Mouse (Mus musculus): ENCODE data around the gene Prss47. TPM values are rescaled to one million over a fixed set of nuclear protein-coding genes. Genes with fewer than 3 reads are reported as not detected.

Prss47 gene
- polyA plus RNA-seq (2012) = not detected in 2 replicates

GRCm38 (mm10) chr13:65052660-65053059 lies at the start of gene Prss47:
TSS of gene Prss47 (minus strand) at chr13:65052760.
- no peak for TF ChIP-seq GATA1 (IDR thresholded peaks at IDR 0.05; ENCODE audit: low read length)

- no peak for TF ChIP-seq GATA1 (IDR thresholded peaks at IDR 0.05; ENCODE audit: low read length)
Observed at GRCm38 (mm10) chr13:65101232-65101631, 48.7 kb upstream of the Prss47 start.

GRCm38 (mm10) chr13:65100678-65101077 lies 48.1 kb upstream of the Prss47 start:
- no peak for TF ChIP-seq GATA1 (IDR thresholded peaks at IDR 0.05; ENCODE audit: low read length)

- TF ChIP-seq GATA1 (IDR thresholded peaks at IDR 0.05; ENCODE audit: low read length) = no peak
Observed at GRCm38 (mm10) chr13:65097018-65097417, 44.5 kb upstream of the Prss47 start.

- TF ChIP-seq GATA1 (IDR thresholded peaks at IDR 0.05; ENCODE audit: low read length) = no peak
Observed at GRCm38 (mm10) chr13:65095923-65096322, 43.4 kb upstream of the Prss47 start.

- no peak for TF ChIP-seq GATA1 (IDR thresholded peaks at IDR 0.05; ENCODE audit: low read length)
Observed at GRCm38 (mm10) chr13:65069969-65070368, 17.4 kb upstream of the Prss47 start.

GRCm38 (mm10) chr13:65035057-65035456 lies 17.5 kb downstream of the Prss47 start:
- TF ChIP-seq GATA1 (IDR thresholded peaks at IDR 0.05; ENCODE audit: low read length) = no peak

GRCm38 (mm10) chr13:65032758-65033157 lies 19.8 kb downstream of the Prss47 start, which contains the start of gene Spata31d1c:
TSS of gene Spata31d1c (plus strand) at chr13:65033058.
- no peak for TF ChIP-seq GATA1 (IDR thresholded peaks at IDR 0.05; ENCODE audit: low read length)

GRCm38 (mm10) chr13:65011052-65011738 lies 41.4 kb downstream of the Prss47 start:
- no peak for TF ChIP-seq GATA1 (IDR thresholded peaks at IDR 0.05; ENCODE audit: low read length)

GRCm38 (mm10) chr13:65007971-65008370 lies 44.6 kb downstream of the Prss47 start:
- TF ChIP-seq GATA1 (IDR thresholded peaks at IDR 0.05; ENCODE audit: low read length) = no peak

- no peak for TF ChIP-seq GATA1 (IDR thresholded peaks at IDR 0.05; ENCODE audit: low read length)
Observed at GRCm38 (mm10) chr13:65006760-65007159, 45.8 kb downstream of the Prss47 start.

- TF ChIP-seq GATA1 (IDR thresholded peaks at IDR 0.05; ENCODE audit: low read length) = no peak
Observed at GRCm38 (mm10) chr13:65005414-65005813, 47.1 kb downstream of the Prss47 start.

Other genes starting within 250 kb of the Prss47 start
- not detected in 2 replicates for gene Cntnap3, start 148.8 kb downstream of the Prss47 start, polyA plus RNA-seq (2012)
- not detected in 2 replicates for gene Spata31, start 135.4 kb downstream of the Prss47 start, polyA plus RNA-seq (2012)
- not detected in 2 replicates for gene Spata31d1c, start 19.7 kb downstream of the Prss47 start, polyA plus RNA-seq (2012)
- 27.0 and 34.6 TPM in 2 replicates for gene Mfsd14b, start 60.2 kb upstream of the Prss47 start, polyA plus RNA-seq (2012)
- gene Olfr465-ps1, start 85.3 kb upstream of the Prss47 start, polyA plus RNA-seq (2012) = not detected in 2 replicates
- gene Olfr466, start 97.5 kb upstream of the Prss47 start, polyA plus RNA-seq (2012) = not detected in 2 replicates
- gene Nlrp4f, start 153.2 kb upstream of the Prss47 start, polyA plus RNA-seq (2012) = not detected in 2 replicates
- gene Gm10775, start 206.8 kb upstream of the Prss47 start, polyA plus RNA-seq (2012) = 0.06 and 0.18 TPM in 2 replicates
- gene Zfp369, start 226.1 kb upstream of the Prss47 start, polyA plus RNA-seq (2012) = 3.2 and 3.5 TPM in 2 replicates